Mouse (Mus musculus): ENCODE results near the gene Kcnk1. TPM values are rescaled to one million over a fixed set of nuclear protein-coding genes. Genes with fewer than 3 reads are reported as not detected.

Kcnk1 gene
- polyA plus RNA-seq, 1 experiment from 2014 or later = 65.6 TPM

DNA sequence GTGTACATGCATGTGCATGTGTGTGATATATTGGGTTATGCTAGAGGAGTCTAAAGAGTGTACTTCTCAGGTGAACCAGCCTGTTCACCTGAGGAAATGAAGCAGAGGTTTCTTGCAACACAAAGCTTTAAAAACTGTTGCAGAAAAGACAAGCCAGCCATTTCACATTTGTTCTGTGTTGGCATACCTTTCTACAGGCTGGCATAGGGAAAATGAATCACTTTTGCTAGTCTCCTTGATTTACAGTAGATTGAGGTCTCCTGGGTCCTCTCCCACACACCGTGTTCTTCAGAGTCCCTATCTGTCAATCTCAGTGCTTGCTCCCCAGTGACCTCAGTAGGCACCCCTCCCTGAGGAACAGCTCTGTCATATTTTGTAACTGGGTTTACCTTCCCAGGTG, 79.1 kb downstream of the Kcnk1 start:
- Histone ChIP-seq H3K4me3 (ENCODE audit: low read depth, low read length) (no peak overlapping the region), H3K27me3 (ENCODE audit: control insufficient read depth, insufficient read depth, low read length) (no peaks in the 10 kb centered on the region), H3K9me3 (ENCODE audit: control insufficient read depth, low read length) (no peaks in the 10 kb centered on the region), H3K9ac (ENCODE audit: low read length) (no peak overlapping the region), H3K4me2 (replicated peaks; ENCODE audit: low read depth) (no peak overlapping the region), H3K4me1 (replicated peaks; ENCODE audit: control insufficient read depth, insufficient read depth) (no peaks in the 10 kb centered on the region), H3K27ac (replicated peaks) (no peak overlapping the region), H3K36me3 (ENCODE audit: control insufficient read depth, insufficient read depth, low read length) (no peaks in the 10 kb centered on the region)
- WGBS = 67% methylated on average over 1 of the region's 1 CpGs
- DNase-seq (ENCODE audit: low spot score) = no peak
- no peak for ATAC-seq (ENCODE audit: low FRiP score, low TSS enrichment)
- no peak for TF ChIP-seq CTCF (IDR thresholded peaks at IDR 0.05; ENCODE audit: low read depth)
- TF ChIP-seq EP300 (optimal IDR thresholded peaks at IDR 0.05) = no peak

DNA sequence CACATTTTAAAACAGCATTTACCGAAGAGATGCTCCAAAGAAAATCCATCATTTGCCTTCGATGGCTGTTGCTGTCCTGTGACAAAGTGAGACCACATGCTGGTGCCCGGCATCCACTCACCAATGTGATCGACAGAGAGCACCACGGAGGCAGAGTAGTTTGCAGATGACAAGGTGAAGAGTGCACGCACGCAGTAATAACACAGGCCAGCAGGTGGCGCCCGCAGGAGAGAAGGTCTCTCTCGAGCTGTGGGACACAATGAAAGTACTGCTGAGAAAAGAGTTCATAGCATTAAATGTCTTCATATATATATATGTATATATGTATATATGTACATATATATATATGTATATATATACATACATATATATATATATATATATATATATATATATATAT, 80.4 kb downstream of the Kcnk1 start:
- Histone ChIP-seq H3K36me3 (ENCODE audit: control insufficient read depth, insufficient read depth, low read length) (no peaks in the 10 kb centered on the region), H3K27me3 (ENCODE audit: control insufficient read depth, insufficient read depth, low read length) (no peaks in the 10 kb centered on the region), H3K9ac (ENCODE audit: low read length) (no peak overlapping the region), H3K9me3 (ENCODE audit: control insufficient read depth, low read length) (no peaks in the 10 kb centered on the region), H3K4me3 (ENCODE audit: low read depth, low read length) (no peak overlapping the region), H3K27ac (replicated peaks) (no peak overlapping the region), H3K4me1 (replicated peaks; ENCODE audit: control insufficient read depth, insufficient read depth) (no peaks in the 10 kb centered on the region), H3K4me2 (replicated peaks; ENCODE audit: low read depth) (no peak overlapping the region)
- peak; percentile 84 for DNase-seq (ENCODE audit: low spot score)
- 11% methylated on average over 10 of the region's 10 CpGs for WGBS
- 0 out of 2 replicates have a peak, but pooled peaks have one; percentile 45 for ATAC-seq (ENCODE audit: low FRiP score, low TSS enrichment)
- TF ChIP-seq CTCF (IDR thresholded peaks at IDR 0.05; ENCODE audit: low read depth) = peak; percentile 84
- TF ChIP-seq EP300 (optimal IDR thresholded peaks at IDR 0.05) = no peak

Other genes starting within 250 kb of the Kcnk1 start
- gene Pcnx2, start 96.9 kb upstream of the Kcnk1 start, polyA plus RNA-seq (2015; fragmentation: Nextera tagmentation; extraction: Ambion mirVana) = 0.17 and 0.22 TPM in 2 replicates
- gene Map3k21, start 84.7 kb upstream of the Kcnk1 start, polyA plus RNA-seq (2015; fragmentation: Nextera tagmentation; extraction: Ambion mirVana) = 1.1 and 1.2 TPM in 2 replicates